Mouse (Mus musculus): ENCODE measurements around the gene Nck2.

DNA sequence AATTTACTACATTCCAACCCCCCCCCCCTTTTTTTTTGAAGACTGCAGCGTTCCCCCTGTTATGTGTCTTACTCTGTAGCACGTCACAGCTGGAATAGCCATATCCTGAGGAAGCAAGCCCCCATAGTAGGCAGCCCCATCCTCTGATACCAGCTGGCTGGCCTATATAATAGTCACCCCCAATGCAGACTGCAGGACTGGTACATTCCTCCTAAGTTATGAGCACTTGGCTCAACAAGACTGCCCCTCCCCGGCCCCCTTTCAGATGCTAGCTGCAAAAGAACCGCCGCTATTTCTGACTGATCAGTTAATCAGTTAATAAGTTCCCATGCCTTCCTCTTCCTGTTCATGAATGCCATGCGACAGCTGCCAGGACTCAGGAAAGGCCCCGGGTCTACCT lies 23.8 kb downstream of the Nck2 start:
- TF ChIP-seq POLR2A (IDR thresholded peaks at IDR 0.05; ENCODE audit: insufficient read depth, low read depth, low read length) = no peak
- TF ChIP-seq CTCF (IDR thresholded peaks at IDR 0.05) = no peak

Measured in heart, adult 2 months (tissue).